Mouse (Mus musculus) heart, embryonic 11.5 days (tissue): ENCODE measurements at regions not wholly inside any gene's neighbourhood (a gene's known extent, or its start where the extent isn't known, plus 50 kb on each side); places are given as distances from the start of the nearest gene placed in this dataset.

Experiments
- ATAC-seq: fragments of 200-750 bp; cut with Nextera tagmentation; replicated peaks from 2 replicates; pipeline ENCODE4 v1.8.0; 2017; ENCODE audit warnings: moderate library complexity; ENCODE audit not compliant: insufficient number of reproducible peaks, low FRiP score, low TSS enrichment
- H3K27ac ChIP-seq: fragments of 300-500 bp; sonication (generic); 2 replicates; pipeline ENCODE4 v1.5.1; 2014; ENCODE audit warnings: mild to moderate bottlenecking, low read depth, low read length
- H3K27me3 ChIP-seq: fragments of 300-500 bp; sonication (generic); 2 replicates; pipeline ENCODE4 v1.6.1; 2014; ENCODE audit warnings: mild to moderate bottlenecking, low read length, mixed read lengths; ENCODE audit not compliant: control insufficient read depth, insufficient read depth
- H3K36me3 ChIP-seq: fragments of 300-500 bp; sonication (generic); 2 replicates; pipeline ENCODE4 v1.6.1; 2014; ENCODE audit warnings: mild to moderate bottlenecking, low read length, moderate library complexity, mixed read lengths; ENCODE audit not compliant: control insufficient read depth, insufficient read depth
- H3K4me1 ChIP-seq: fragments of 300-500 bp; sonication (generic); 2 replicates; pipeline ENCODE4 v1.6.1; 2014; ENCODE audit warnings: low read length; ENCODE audit not compliant: control insufficient read depth, insufficient read depth
- H3K4me2 ChIP-seq: fragments of 300-500 bp; sonication (generic); 2 replicates; pipeline ENCODE4 v1.6.1; 2014; ENCODE audit warnings: mild to moderate bottlenecking, moderate library complexity
- H3K4me3 ChIP-seq: fragments of 300-500 bp; sonication (generic); 2 replicates; pipeline ENCODE4 v1.5.1; 2014; ENCODE audit warnings: low read depth, low read length
- H3K9ac ChIP-seq: fragments of 300-500 bp; sonication (generic); 2 replicates; pipeline ENCODE4 v1.6.1; 2014; ENCODE audit warnings: mild to moderate bottlenecking, low read depth, low read length, moderate library complexity
- H3K9me3 ChIP-seq: fragments of 300-500 bp; sonication (generic); replicated peaks from 2 replicates; pipeline ENCODE4 v1.6.1; 2016; ENCODE audit warnings: low read length; ENCODE audit not compliant: control insufficient read depth
- WGBS: fragments of 180-500 bp; shearing (Covaris S2); extraction: QIAGEN DNeasy Blood & Tissue Kit; methylation state at CpG from one replicate; pipeline ENCODE4 v1.1.7; 2014; ENCODE audit not compliant: insufficient replicate concordance; 5-methylcytosine and 5-hydroxymethylcytosine counted together

DNA sequence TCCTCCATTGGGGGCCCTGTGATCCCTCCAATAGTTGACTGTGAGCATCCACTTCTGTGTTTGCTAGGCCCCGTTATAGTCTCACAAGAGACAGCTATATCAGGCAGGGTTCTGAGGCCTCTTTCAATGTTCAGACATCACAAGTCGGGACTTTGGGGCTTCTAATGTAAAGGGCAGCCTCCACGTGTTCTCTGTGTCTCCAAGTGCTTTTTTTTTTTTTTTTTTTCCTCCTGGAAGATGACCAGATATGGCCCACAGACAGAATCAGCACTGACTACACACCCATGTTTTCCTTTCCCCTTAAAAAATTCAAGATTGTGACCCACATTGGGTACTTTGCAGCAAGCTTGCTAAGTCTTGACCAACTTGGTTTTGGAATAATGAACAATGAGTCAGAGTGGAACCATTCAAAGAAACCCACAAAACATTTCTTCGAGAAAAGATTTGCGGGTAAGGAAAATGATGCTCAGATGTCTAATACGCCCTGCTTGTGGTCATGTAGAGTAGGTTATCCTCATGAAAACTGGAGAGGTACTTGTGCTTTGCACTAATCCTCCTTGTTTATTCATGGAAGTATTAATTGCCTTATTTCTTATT is 100.5 kb downstream of the Gm5426 start:
- no peaks in the 10 kb centered on the region; the same call in 1 of the 2 replicates for H3K9me3 ChIP-seq
- ATAC-seq: no peak
- no peaks in the 10 kb centered on the region for H3K36me3 ChIP-seq
- WGBS: 83% methylated on average over 6 of the region's 6 CpGs
- H3K4me3 ChIP-seq: no peak overlapping the region
- no peak overlapping the region for H3K9ac ChIP-seq
- no peak overlapping the region for H3K4me2 ChIP-seq
- H3K27me3 ChIP-seq: no peaks in the 10 kb centered on the region
- no peaks in the 10 kb centered on the region for H3K4me1 ChIP-seq
- H3K27ac ChIP-seq: no peak overlapping the region

DNA sequence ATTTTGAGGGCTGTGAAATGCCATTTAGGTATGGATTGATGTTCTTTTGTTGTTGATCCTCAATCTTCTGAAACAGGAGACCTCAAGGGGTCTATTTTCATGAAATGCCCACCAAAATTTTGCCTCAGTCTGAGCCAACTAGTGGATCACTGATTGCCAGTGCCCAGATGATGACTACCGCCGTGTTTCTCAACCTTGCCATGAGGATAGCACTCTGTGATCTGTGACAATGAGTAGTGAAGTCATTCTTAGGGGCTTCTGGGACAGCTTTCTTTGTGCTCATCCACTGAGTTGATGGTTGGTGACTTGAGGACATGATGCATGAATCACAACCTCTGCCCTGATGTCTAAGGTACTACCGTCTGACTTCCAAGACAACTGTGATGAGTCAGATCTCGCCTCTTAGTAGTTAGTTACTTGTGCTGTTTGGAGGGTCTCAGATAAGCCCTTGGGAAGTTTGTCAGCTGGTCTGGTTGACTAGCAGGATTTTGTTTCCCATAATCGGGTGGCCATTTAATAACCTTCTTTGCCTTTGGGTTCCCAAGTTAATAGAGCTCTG is 101.2 kb downstream of the Gm5426 start:
- no peaks in the 10 kb centered on the region for H3K27me3 ChIP-seq
- no peaks in the 10 kb centered on the region for H3K36me3 ChIP-seq
- no peak overlapping the region for H3K27ac ChIP-seq
- H3K4me2 ChIP-seq: no peak overlapping the region
- no peak overlapping the region for H3K9ac ChIP-seq
- peaks cover 3% of the 10 kb centered on the region; the same call in 1 of the 2 replicates for H3K9me3 ChIP-seq
- no peak overlapping the region for H3K4me3 ChIP-seq
- H3K4me1 ChIP-seq: no peaks in the 10 kb centered on the region
- 86% methylated on average over 5 of the region's 5 CpGs for WGBS
- ATAC-seq: no peak

DNA sequence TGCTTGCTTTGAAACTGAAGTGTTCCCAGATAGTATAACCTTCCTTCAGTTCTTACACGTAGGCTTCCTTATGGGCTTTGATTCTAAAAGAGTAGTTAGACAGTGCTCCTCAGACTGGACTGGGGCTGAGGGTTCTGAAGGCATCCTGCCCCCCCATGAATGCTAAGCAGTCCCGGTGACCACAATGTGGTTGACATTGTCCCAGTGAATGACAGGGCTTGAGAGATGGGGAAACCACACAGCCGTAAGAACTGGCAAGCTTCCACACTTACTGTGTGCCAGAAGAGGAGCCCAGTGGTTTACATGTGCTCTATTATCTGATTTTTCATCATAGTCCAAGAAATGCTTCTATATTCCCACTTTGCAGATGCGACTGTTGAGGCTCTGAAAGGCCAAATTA is 101.8 kb downstream of the Gm5426 start:
- no peaks in the 10 kb centered on the region for H3K4me1 ChIP-seq
- no peak overlapping the region for H3K4me3 ChIP-seq
- no peaks in the 10 kb centered on the region for H3K27me3 ChIP-seq
- ATAC-seq: no peak
- H3K36me3 ChIP-seq: no peaks in the 10 kb centered on the region
- H3K4me2 ChIP-seq: no peak overlapping the region
- no peak overlapping the region for H3K27ac ChIP-seq
- 81% methylated on average over 4 of the region's 4 CpGs for WGBS
- peaks cover 3% of the 10 kb centered on the region; the same call in 1 of the 2 replicates for H3K9me3 ChIP-seq
- H3K9ac ChIP-seq: no peak overlapping the region

DNA sequence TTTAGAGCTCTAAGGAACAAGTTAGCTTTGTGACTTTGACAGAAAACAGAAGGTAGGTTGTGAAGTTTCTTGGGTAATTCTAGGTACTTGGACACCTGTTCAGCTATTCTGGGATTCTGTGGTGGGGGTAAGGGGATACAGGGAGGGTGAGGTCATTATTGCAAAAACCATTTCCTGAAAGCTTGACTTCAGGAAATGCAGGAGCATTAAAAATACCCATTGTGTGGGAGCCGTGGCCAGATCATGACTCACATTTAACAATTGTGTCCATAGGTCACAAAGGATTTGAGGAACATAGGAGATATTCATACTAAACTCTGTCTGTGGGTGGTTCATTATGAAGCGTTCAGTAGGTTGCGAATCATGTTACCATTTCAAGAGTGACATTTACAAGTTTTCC is 102.4 kb downstream of the Gm5426 start:
- H3K27ac ChIP-seq: no peak overlapping the region
- H3K36me3 ChIP-seq: no peaks in the 10 kb centered on the region
- peaks cover 3% of the 10 kb centered on the region; the same call in 1 of the 2 replicates for H3K9me3 ChIP-seq
- H3K4me1 ChIP-seq: no peaks in the 10 kb centered on the region
- no peaks in the 10 kb centered on the region for H3K27me3 ChIP-seq
- H3K9ac ChIP-seq: no peak overlapping the region
- no peak for ATAC-seq
- 72% methylated on average over 3 of the region's 3 CpGs for WGBS
- no peak overlapping the region for H3K4me3 ChIP-seq
- no peak overlapping the region for H3K4me2 ChIP-seq

DNA sequence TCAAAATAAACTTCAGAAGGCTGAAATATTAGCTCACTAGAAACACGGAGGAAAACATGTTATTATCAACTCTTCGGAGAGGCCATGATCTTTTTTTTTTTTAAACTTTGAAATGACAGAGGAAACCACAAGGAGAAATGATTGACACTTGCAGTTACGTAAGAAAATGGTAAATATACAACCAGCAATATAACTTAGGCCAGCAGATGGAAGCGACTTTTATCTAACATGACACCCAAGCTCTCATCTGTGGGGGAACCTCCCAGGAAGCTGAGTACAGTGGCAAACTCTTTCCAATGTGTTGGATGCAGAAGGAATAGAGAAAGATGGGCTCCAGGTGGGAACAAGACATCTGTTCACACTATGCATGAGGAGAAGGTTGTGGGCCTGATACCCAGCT is 104.2 kb downstream of the Gm5426 start:
- no peak overlapping the region for H3K27ac ChIP-seq
- H3K4me1 ChIP-seq: no peaks in the 10 kb centered on the region
- H3K27me3 ChIP-seq: no peaks in the 10 kb centered on the region
- no peak overlapping the region for H3K4me3 ChIP-seq
- no peaks in the 10 kb centered on the region for H3K36me3 ChIP-seq
- 78% methylated on average over 4 of the region's 4 CpGs for WGBS
- H3K9me3 ChIP-seq: peaks cover 3% of the 10 kb centered on the region; the same call in 1 of the 2 replicates
- no peak overlapping the region for H3K9ac ChIP-seq
- ATAC-seq: no peak
- H3K4me2 ChIP-seq: no peak overlapping the region

DNA sequence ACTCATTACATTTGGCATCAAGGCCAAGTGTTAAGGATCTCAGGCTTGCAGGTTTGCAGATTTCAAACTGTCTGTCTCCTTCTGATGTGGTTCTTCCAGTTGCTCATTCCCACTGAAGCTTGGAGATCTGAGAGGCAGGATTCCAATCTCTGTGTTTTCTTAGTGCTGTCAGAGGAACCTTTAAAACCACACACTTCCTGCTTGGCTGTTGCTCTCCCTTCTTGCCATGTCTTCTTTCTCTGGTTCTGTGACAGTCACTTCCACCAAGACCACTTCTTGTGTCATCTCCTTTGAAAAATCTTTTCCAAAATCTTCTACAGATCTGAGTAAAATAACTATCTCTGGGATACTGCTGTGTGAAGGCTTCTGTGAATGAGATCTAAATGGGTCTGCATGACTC is 117.3 kb downstream of the Gm5426 start:
- Histone ChIP-seq H3K9ac (no peak overlapping the region), H3K9me3 (no peaks in the 10 kb centered on the region), H3K4me1 (no peaks in the 10 kb centered on the region), H3K4me3 (no peak overlapping the region), H3K27ac (no peak overlapping the region), H3K27me3 (no peaks in the 10 kb centered on the region), H3K4me2 (no peak overlapping the region), H3K36me3 (no peaks in the 10 kb centered on the region)
- ATAC-seq: no peak

DNA sequence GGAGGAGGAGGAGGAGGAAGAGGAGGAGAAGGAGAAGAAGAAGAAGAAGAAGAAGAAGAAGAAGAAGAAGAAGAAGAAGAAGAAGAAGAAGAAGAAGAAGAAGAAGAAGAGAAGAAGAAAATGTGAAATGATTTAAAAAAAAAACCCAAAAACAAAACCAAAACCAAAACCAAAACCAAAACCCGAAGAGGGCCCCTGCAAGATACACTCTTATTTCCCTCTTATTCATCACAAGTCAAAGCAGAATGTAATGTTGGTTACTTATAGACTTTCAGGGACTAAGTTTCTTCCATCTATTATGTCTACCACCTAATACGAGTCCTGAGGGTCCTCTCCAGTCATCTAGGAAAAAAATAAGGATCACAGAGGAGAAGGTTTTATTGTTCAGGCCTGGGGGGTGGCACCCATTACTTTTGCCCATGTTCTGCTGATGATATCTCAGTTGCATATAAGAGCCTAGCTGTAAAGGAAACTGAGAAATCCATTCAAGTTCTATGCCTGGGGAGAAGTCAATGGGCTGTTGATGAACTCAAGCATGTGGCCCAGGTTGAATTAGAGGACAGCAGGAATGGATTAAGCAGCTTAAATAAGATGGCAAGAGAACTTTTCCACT is 118.0 kb downstream of the Gm5426 start:
- H3K36me3 ChIP-seq: no peaks in the 10 kb centered on the region
- no peak overlapping the region for H3K4me3 ChIP-seq
- ATAC-seq: no peak
- no peaks in the 10 kb centered on the region for H3K9me3 ChIP-seq
- H3K27ac ChIP-seq: no peak overlapping the region
- H3K4me1 ChIP-seq: peaks cover 3% of the 10 kb centered on the region; the same call in 1 of the 2 replicates
- H3K27me3 ChIP-seq: no peaks in the 10 kb centered on the region
- 76% methylated on average over 2 of the region's 2 CpGs for WGBS
- H3K9ac ChIP-seq: no peak overlapping the region
- no peak overlapping the region for H3K4me2 ChIP-seq

DNA sequence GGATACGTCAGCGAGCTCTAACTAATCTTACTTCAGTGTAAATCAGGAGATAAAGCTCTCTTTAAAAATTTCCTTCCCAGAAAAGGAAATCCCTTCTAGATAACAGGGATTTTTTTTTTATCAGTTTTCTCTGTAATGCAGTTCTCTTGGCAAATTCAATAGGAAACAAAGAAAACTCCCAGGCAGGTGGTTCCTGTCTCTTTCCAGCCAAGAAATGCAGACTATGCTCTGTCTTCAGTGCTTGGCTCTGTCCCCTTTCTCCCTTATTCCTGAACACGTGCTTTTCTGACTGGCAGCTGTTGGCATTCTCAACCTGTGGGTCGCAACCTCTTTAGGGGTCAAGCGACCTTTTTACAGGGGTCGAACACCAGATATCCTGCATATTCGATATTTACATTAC is 121.5 kb downstream of the Gm5426 start:
- H3K4me2 ChIP-seq: no peak overlapping the region
- WGBS: 57% methylated on average over 7 of the region's 7 CpGs
- no peak overlapping the region for H3K4me3 ChIP-seq
- H3K9me3 ChIP-seq: no peaks in the 10 kb centered on the region
- ATAC-seq: no peak
- H3K9ac ChIP-seq: no peak overlapping the region
- no peak overlapping the region for H3K27ac ChIP-seq
- H3K27me3 ChIP-seq: no peaks in the 10 kb centered on the region
- no peaks in the 10 kb centered on the region for H3K36me3 ChIP-seq
- H3K4me1 ChIP-seq: peaks cover 3% of the 10 kb centered on the region; the same call in 1 of the 2 replicates

DNA sequence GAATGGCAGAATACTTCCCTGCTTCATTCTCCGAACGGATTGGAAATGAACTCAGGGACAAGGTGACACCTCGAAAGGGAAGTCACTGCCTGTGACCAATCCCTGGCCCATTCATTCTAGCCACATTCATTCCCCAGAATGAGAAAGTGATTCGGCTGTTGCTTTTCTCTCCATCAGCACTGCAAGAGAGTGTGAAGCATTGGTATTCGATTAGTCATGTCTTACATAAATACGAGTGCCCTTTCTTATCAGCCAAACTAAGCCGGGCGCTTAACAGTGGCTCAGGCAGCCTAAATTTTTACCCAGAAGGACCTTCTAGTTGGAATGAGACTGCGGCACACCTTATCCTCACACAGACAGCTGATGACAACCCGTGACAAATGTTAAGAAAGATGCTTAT is 122.8 kb downstream of the Gm5426 start:
- Histone ChIP-seq H3K36me3 (no peaks in the 10 kb centered on the region), H3K27ac (no peak overlapping the region), H3K9me3 (no peaks in the 10 kb centered on the region), H3K27me3 (no peaks in the 10 kb centered on the region), H3K4me1 (peaks cover 7% of the 10 kb centered on the region), H3K4me2 (no peak overlapping the region), H3K4me3 (no peak overlapping the region), H3K9ac (no peak overlapping the region)
- 48% methylated on average over 10 of the region's 10 CpGs for WGBS
- ATAC-seq: no peak
